Mouse (Mus musculus) cerebellum, adult 2 months (tissue): ENCODE measurements around the gene Dbp. TPM values are rescaled to one million over a fixed set of nuclear protein-coding genes. Genes with fewer than 3 reads are reported as not detected.

Source experiments
- DNase-seq, 2 experiments: peaks; one replicate each; pipeline ENCODE4 v3.0.0; 2021
- H3K27ac ChIP-seq: fragments of 200-500 bp; 2 replicates; pipeline ENCODE4 v1.5.1; 2012; ENCODE audit warnings: low read length, control low read depth, inconsistent platforms; ENCODE audit not compliant: insufficient read depth
- H3K27me3 ChIP-seq: fragments of 200-500 bp; 2 replicates; pipeline ENCODE4 v1.6.1; 2012; ENCODE audit warnings: inconsistent platforms, mild to moderate bottlenecking, low read length, moderate library complexity; ENCODE audit not compliant: control insufficient read depth, insufficient read depth
- H3K4me1 ChIP-seq: fragments of 200-500 bp; 2 replicates; pipeline ENCODE4 v1.6.1; 2011; ENCODE audit warnings: low read length; ENCODE audit not compliant: control insufficient read depth, insufficient read depth
- H3K4me3 ChIP-seq: fragments of 200-500 bp; replicated peaks from 2 replicates; pipeline ENCODE3; 2011; ENCODE audit warnings: mild to moderate bottlenecking, low read depth, low read length, control low read depth; ENCODE audit not compliant: insufficient read depth
- CTCF ChIP-seq: fragments of 200-500 bp; IDR thresholded peaks from 2 replicates; pipeline ENCODE4 v1.5.1; 2011; ENCODE audit warnings: low read depth, mild to moderate bottlenecking, control low read depth, low read length, moderate library complexity, borderline replicate concordance; ENCODE audit not compliant: insufficient read depth
- POLR2A ChIP-seq: fragments of 200-500 bp; IDR thresholded peaks from 2 replicates; pipeline ENCODE4 v1.6.1; 2011; ENCODE audit warnings: low read length, control low read depth, borderline replicate concordance; ENCODE audit not compliant: insufficient read depth
- WGBS: fragments of 180-500 bp; shearing (Covaris S2); methylation state at CpG from one replicate; pipeline ENCODE4 v1.1.7; 2018; 5-methylcytosine and 5-hydroxymethylcytosine counted together
- polyA plus RNA-seq: library from polyadenylated mRNA; depleted of rRNA; stranded (reverse); fragments of >200 nt; gene quantifications from 2 replicates; pipeline ENCODE4 v1.2.3, GENCODE M21; 2012

The Dbp gene
- polyA plus RNA-seq, 1 experiment: 239 TPM

GRCm38 (mm10) chr7:45715741-45716459 lies 11.0 kb downstream of the Dbp start:
- 79% methylated on average over 19 of the region's 19 CpGs for WGBS
- H3K27me3 ChIP-seq: no peaks in the 10 kb centered on the region
- TF ChIP-seq CTCF: no peak
- peak overlapping the region; percentile 9 for H3K4me3 ChIP-seq
- DNase-seq: no peak
- H3K27ac ChIP-seq: no peak overlapping the region
- peaks cover 19% of the 10 kb centered on the region for H3K4me1 ChIP-seq

- no peak for DNase-seq
- H3K4me1 ChIP-seq: peaks cover 20% of the 10 kb centered on the region
- WGBS: 88% methylated on average over 3 of the region's 3 CpGs
- TF ChIP-seq POLR2A: no peak
- TF ChIP-seq CTCF: no peak
- H3K27ac ChIP-seq: no peak overlapping the region
- no peak overlapping the region for H3K4me3 ChIP-seq
- no peaks in the 10 kb centered on the region for H3K27me3 ChIP-seq
These were observed 11.6 kb downstream of the Dbp start for GRCm38 (mm10) chr7:45716460-45716857.

- peak overlapping the region; percentile 89 for H3K4me3 ChIP-seq
- no peak for DNase-seq
- WGBS: 8% methylated on average over 31 of the region's 31 CpGs
- no peak for TF ChIP-seq CTCF
- no peak for TF ChIP-seq POLR2A
- H3K4me1 ChIP-seq: peaks cover 17% of the 10 kb centered on the region
- no peaks in the 10 kb centered on the region for H3K27me3 ChIP-seq
- peak overlapping the region; percentile 81 for H3K27ac ChIP-seq
These were observed 12.3 kb downstream of the Dbp start for GRCm38 (mm10) chr7:45716952-45717917.

- under 1% methylated on average over 41 of the region's 41 CpGs for WGBS
- TF ChIP-seq POLR2A: peak; percentile 98
- no peak for TF ChIP-seq CTCF
- Histone ChIP-seq H3K27me3 (no peaks in the 10 kb centered on the region), H3K4me3 (peak within 1 kb of the TSS; percentile 89), H3K4me1 (peaks cover 19% of the 10 kb centered on the region), H3K27ac (peak within 1 kb of the TSS; percentile 81)
- peak; percentile 98 to 99 for DNase-seq
These were observed 13.0 kb downstream of the Dbp start, which contains the start of gene Sphk2 for GRCm38 (mm10) chr7:45717918-45718297. Gene Sphk2 (minus strand): TSS chr7:45718002.

- DNase-seq: no peak
- no peaks in the 10 kb centered on the region for H3K27me3 ChIP-seq
- TF ChIP-seq CTCF (no peak), POLR2A (no peak)
- under 1% methylated on average over 20 of the region's 20 CpGs for WGBS
- peak overlapping the region; percentile 11; the same call in 1 of the 2 replicates for H3K27ac ChIP-seq
- peaks cover 19% of the 10 kb centered on the region for H3K4me1 ChIP-seq
- H3K4me3 ChIP-seq: peak overlapping the region; percentile 89
These were observed 13.4 kb downstream of the Dbp start for GRCm38 (mm10) chr7:45718331-45718730.

GRCm38 (mm10) chr7:45719180-45719579 lies 14.3 kb downstream of the Dbp start:
- no peak overlapping the region for H3K4me3 ChIP-seq
- H3K27me3 ChIP-seq: no peaks in the 10 kb centered on the region
- TF ChIP-seq POLR2A (no peak), CTCF (no peak)
- 77% methylated on average over 10 of the region's 10 CpGs for WGBS
- no peak for DNase-seq
- H3K4me1 ChIP-seq: peaks cover 19% of the 10 kb centered on the region
- H3K27ac ChIP-seq: no peak overlapping the region

- 58% methylated on average over 16 of the region's 16 CpGs for WGBS
- TF ChIP-seq CTCF (no peak), POLR2A (no peak)
- Histone ChIP-seq H3K27ac (no peak overlapping the region), H3K27me3 (no peaks in the 10 kb centered on the region), H3K4me1 (peaks cover 19% of the 10 kb centered on the region), H3K4me3 (no peak overlapping the region)
- DNase-seq: peak in 1 of 2 experiments; percentile 19
These were observed 15.0 kb downstream of the Dbp start for GRCm38 (mm10) chr7:45719738-45720412.
